Mouse (Mus musculus) MEL (cell line): ENCODE measurements at regions not wholly inside any gene's neighbourhood (a gene's known extent, or its start where the extent isn't known, plus 50 kb on each side); places are given as distances from the start of the nearest gene placed in this dataset.

Experiments
- CTCF ChIP-seq, 3 experiments: IDR thresholded peaks in 2 of 3; conservative IDR thresholded peaks in 1 of 3; 2 replicates each; pipeline ENCODE4 v1.5.1; 2011 to 2012; ENCODE audit warnings: low read length in 3 of 3, low read depth in 2 of 3, mild to moderate bottlenecking in 2 of 3, improper control_type of control experiment in 1 of 3, inconsistent platforms in 1 of 3, mixed read lengths in 1 of 3, moderate library complexity in 1 of 3; ENCODE audit not compliant: control insufficient read depth in 1 of 3, insufficient read depth in 1 of 3, poor library complexity in 1 of 3, severe bottlenecking in 1 of 3
- ETS1 ChIP-seq: IDR thresholded peaks from 2 replicates; pipeline ENCODE4 v1.6.1; 2012; ENCODE audit warnings: low read depth, mild to moderate bottlenecking, inconsistent platforms, low read length, improper control_type of control experiment, moderate library complexity
- GATA1 ChIP-seq: IDR thresholded peaks from 2 replicates; pipeline ENCODE4 v1.6.1; 2011; ENCODE audit warnings: low read depth, low read length, improper control_type of control experiment

DNA sequence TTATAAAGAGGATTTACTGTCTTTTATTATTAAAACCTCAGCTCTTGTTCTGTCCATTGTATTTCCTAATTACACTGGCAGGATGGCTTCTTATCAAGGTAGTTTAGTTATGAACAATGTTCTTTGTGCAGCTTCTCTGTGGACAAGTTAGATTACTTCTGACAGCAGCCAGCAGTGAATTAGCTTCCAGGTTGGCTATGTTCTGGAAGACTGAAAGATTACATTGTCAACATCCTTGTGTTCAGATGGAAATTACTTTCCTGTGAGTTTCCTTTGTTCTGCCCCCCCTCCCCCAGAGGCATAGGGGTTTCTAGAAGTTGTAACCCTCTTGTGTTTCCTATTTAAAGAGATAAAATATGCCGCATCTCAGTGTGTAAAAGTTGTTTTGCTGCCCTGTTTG, 846.1 kb downstream of the Car8 start:
- TF ChIP-seq ETS1 (no peak), GATA1 (no peak), CTCF (IDR thresholded peaks at IDR 0.05 in 2 of 3, conservative IDR thresholded peaks at IDR 0.05 in 1 of 3; ENCODE audit: control insufficient read depth in 1 of 3, insufficient read depth in 1 of 3, low read depth in 2 of 3, low read length in 3 of 3, poor library complexity in 1 of 3, severe bottlenecking in 1 of 3) (no peak)
